Mouse (Mus musculus): ENCODE measurements around the gene Brd3os.

DNA sequence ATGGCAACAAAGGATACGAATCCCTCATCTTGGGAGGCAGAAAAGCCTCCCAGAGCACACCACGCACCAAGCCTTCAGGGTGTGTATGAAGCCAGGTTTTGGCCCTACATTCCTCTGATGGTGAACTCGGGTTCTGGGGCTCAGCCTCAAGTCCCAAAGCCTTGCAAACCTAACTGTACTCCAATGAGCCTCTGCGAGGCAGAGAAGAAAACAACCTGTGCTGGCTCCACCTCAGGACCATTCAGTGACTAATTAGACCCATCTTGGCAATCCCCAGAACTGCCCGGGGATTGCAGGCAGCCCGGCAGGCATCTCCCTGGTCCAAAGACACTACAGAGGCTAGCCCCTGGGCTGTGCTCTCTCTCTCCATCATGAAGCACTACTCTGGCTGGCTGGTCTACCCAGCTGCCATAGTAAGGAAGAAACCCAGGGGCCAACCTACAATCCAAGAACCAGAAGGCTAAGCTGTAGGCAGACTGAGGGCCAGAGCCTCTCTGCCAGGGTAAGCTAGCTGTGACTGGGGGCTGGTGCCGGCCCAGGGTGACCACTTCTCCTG is 29.8 kb upstream of the Brd3os start:
- no peak for TF ChIP-seq POLR2A (IDR thresholded peaks at IDR 0.05; ENCODE audit: borderline replicate concordance, extremely low read depth, low read depth, low read length)
- no peak for TF ChIP-seq CTCF (IDR thresholded peaks at IDR 0.05; ENCODE audit: insufficient read depth, low read length)

Measured in lung, adult 2 months (tissue).